Mouse (Mus musculus) E14TG2a.4 (cell line): ENCODE results near the gene Tnfrsf23.

ENCODE experiments used
- CTCF ChIP-seq: conservative IDR thresholded peaks from 2 replicates; pipeline ENCODE4 v1.5.1; 2014; ENCODE audit warnings: low read length
- NANOG ChIP-seq: IDR thresholded peaks from 2 replicates; pipeline ENCODE4 v1.6.1; 2014; ENCODE audit warnings: borderline replicate concordance, low read length, mixed read lengths
- POU5F1 ChIP-seq: IDR thresholded peaks from 2 replicates; pipeline ENCODE4 v1.6.1; 2014; ENCODE audit warnings: low read length, borderline replicate concordance

DNA sequence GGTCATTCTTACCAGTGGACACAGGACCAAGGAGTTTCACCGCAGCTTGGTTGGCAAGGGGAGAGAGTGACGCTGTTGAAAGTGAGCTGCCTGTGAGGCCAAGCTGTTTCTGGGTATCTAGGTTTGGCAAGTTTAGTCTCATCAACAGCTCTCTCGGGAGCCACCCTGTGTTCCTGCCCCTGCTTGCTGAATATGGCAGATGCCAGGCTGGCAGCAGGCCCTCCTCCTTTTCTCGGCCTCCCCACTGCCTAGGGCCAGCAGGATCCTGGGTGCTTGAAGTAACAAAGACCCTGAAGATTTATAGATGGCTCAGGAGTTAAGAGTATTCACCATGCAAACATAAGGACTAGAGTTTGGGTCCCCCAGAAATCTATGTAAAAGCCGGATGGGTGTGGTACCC lies 37.0 kb upstream of the Tnfrsf23 start:
- TF ChIP-seq CTCF: no peak
- no peak for TF ChIP-seq POU5F1
- TF ChIP-seq NANOG: no peak
